Mouse (Mus musculus): Measurements from ENCODE around the gene Nlrp6.
A peak's percentile ranks its signal among the peaks of the same experiment; 100 is the strongest.
"Not testable (repeated sequence)": the region's sequence is repeated elsewhere in the genome, so short reads cannot be mapped to it uniquely, and the experiment has no call there.

The Nlrp6 gene

DNA sequence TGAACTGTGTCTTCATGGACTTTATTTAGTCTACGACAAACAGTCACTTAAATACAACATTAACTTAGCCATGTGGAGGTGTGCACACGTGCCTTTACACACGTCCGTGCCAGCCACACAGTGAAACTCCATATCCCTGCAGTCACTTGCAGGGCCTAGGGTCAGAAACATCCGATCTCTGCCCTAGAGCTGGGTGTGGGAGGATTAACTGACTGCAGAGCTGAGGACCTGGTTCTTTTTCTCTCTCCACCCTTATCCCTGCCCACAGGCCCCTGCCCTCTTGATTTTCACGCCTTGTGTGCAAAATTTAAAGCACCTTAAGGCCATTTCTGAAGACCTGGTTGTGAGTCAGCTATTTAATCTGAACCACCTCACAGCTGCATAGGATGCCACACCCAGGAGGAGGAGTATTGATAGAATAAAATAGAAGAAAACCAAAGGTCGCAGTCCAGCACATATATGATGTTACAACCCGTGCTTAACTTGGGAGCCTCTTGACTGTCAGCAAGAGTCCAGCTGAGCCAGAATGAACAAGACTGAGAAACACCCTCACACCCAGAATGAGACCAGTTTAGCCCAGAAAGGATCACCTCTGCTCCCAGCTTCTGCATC is at the start of gene Nlrp6:
TSS of gene Nlrp6 (plus strand) at position 485 of the 612 bp plus-strand sequence.
- DNase-seq (ENCODE audit: inconsistent age in 2 of 2, low spot score in 1 of 2): no peak

GRCm38 (mm10) chr7:140874224-140874623 is 46.5 kb upstream of the Nlrp6 start:
- DNase-seq (ENCODE audit: inconsistent age in 2 of 2, low spot score in 1 of 2): no peak

DNA sequence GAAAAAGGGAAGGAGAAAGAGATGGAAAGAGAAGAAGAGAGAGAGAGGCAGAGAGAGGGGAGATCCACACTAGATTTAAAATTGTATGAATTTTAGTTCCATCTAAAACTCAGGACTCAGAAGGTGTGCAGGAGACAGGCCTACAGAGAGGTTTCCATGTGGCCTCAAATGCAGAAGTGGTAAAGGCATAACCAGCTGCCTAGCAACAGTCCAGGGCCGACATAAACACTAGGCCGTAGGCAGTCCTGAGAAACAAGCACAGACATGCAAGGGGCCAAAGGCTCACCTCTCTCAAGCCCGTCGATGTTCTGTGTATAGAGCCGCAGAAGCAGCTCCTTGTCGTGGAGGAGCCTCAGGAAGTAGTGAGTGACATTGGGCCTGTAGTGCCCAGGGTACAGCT is 43.3 kb upstream of the Nlrp6 start:
- no peak for DNase-seq (ENCODE audit: inconsistent age in 2 of 2, low spot score in 1 of 2)

DNA sequence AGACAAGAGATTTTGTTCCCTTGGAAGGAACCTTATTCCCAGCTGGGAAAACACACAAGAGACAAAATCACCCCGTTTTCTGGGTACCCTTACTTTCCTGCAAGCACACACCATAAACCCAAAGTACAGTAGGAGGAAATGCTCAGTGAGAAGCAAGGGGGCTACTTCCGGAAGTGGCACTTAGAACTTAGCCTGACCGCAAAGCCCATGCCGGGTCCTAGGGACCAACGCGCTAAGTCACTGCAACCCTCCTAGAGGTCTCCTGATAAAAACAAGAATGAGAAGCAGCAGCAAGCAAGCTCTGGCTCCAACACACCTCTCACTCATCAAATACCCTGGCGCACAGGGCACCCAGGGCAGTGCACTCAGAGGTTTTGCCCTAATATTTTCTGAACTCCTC is 41.3 kb upstream of the Nlrp6 start:
- no peak for DNase-seq (ENCODE audit: inconsistent age in 2 of 2, low spot score in 1 of 2)

- DNase-seq (ENCODE audit: inconsistent age in 2 of 2, low spot score in 1 of 2): no peak
These were observed 40.3 kb upstream of the Nlrp6 start for GRCm38 (mm10) chr7:140880419-140880818.

DNA sequence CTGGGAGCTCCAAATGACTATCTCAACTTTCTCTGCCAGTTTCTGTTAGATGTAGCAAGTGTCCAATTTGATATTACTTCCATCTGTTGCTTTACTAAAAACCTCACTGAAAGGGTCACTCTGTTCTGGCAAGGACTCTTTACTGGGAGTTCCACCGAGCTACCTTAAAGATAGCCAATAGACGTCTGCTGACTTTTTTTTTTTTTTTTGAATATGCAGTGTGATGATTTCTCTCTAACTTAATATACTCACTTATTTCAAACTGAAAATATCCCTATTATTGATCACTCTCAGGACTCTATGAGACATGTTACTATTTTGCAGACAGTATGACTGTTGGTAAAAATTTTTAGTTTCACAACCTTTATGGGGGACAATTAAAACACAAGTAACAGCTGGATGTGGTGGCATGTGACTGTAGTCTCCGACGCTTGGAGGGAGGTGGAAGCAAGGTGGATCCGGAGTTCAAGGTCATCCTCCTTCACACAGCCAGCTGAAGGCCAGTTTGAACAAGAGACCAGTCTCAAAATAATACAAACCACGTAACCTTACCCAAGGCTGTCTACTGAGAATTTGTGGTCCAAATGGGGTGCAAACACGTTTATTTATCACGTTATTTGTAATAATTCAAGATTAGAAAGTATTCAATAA is 39.7 kb upstream of the Nlrp6 start:
- DNase-seq (ENCODE audit: inconsistent age in 2 of 2, low spot score in 1 of 2): peak in 1 of 2 experiments; percentile 58

- peak; percentile 94 to 97 for DNase-seq (ENCODE audit: inconsistent age in 2 of 2, low spot score in 1 of 2)
These were observed 38.8 kb upstream of the Nlrp6 start, which contains the start of the genes Psmd13 and Sirt3 for GRCm38 (mm10) chr7:140881696-140882468. Gene Psmd13 (plus strand): TSS chr7:140881968. Gene Sirt3 (minus strand): TSS chr7:140882309.

- DNase-seq (ENCODE audit: inconsistent age in 2 of 2, low spot score in 1 of 2): no peak
These were observed 38.3 kb upstream of the Nlrp6 start for GRCm38 (mm10) chr7:140882469-140882803.

DNA sequence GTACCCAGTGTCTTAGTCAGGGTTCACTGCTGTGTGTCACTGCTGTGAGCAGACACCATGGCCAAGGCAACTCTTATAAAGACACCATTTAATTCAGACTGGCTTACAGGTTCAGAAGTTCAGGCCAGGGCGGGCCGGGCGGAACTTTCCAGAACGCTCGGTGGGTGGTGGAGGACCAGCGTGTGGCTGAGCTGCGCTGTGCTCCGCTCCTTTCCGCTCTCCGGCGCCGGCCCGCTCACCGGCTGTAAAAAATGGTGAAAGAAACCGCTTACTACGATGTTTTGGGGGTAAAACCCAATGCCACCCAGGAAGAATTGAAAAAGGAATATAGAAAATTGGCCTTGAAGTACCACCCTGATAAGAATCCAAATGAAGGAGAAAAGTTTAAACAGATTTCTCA is 30.1 kb upstream of the Nlrp6 start:
- not testable (repeated sequence) for DNase-seq (ENCODE audit: inconsistent age in 2 of 2, low spot score in 1 of 2)

- DNase-seq (ENCODE audit: inconsistent age in 2 of 2, low spot score in 1 of 2): no peak
These were observed 26.7 kb upstream of the Nlrp6 start for GRCm38 (mm10) chr7:140894031-140894430.

DNA sequence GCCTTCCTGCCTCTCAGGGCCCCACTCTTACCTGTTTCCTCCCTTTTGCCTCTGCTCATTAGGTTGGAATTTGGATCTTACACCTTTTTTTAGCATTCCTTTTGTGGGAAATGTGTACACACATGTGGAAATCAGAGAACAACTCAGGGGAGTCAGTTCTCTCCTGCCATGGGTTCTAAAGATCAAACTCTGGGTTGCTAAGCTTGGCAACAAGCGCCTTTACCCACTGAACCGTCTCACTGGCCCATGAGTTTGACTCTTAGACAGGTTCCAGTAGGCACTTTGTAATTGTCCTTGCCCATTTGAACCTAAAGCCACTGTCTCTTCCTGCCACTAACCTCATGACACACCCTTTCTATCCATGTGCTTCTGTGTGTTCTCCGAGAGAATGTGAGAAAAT is 26.1 kb upstream of the Nlrp6 start:
- no peak for DNase-seq (ENCODE audit: inconsistent age in 2 of 2, low spot score in 1 of 2)

DNA sequence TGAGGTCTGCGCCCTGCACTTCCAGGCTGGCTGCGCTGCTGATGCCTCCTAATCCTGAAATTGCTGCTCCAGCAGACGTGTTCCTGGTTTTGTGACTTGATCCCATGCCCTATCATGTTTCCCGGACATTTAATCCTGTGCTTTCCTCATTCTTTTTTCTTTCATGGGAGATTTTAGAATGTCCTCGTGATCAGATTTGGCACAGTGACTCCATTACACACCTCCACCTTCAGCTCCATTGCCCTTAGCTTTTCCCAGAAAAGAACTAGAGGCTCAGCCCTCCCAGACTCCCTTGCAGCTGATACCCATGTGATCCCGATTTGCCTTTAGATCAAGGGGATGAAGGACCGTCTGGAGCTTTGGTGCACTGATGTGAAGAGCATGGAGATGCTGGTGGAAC is 22.8 kb upstream of the Nlrp6 start:
- no peak for DNase-seq (ENCODE audit: inconsistent age in 2 of 2, low spot score in 1 of 2)

DNA sequence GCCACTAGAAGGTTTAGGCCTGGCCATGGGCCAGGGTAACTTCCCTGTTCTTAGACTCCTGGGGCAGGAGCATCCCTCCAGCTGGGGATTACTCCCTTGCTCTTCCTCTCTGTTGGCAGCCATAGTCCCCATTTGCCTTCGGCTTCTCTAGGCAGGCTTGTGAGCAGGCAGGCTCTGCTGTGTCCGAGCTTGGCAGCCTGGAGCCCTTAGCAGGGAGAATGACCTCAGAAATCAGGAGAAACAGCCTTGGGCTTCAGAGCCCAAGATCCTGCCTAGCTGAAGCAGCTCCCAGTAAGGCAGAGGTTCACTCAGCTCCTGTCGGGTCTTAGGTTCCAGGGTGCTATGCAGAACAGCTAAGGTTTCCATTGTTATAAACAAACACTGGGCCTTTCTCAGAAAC is 21.6 kb upstream of the Nlrp6 start:
- peak in 1 of 2 experiments; percentile 72 for DNase-seq (ENCODE audit: inconsistent age in 2 of 2, low spot score in 1 of 2)

GRCm38 (mm10) chr7:140900220-140900619 is 20.5 kb upstream of the Nlrp6 start, which contains the start of gene Cox8b:
Gene Cox8b (minus strand): TSS chr7:140900446.
- DNase-seq (ENCODE audit: inconsistent age in 2 of 2, low spot score in 1 of 2): peak in 1 of 2 experiments; percentile 51

DNA sequence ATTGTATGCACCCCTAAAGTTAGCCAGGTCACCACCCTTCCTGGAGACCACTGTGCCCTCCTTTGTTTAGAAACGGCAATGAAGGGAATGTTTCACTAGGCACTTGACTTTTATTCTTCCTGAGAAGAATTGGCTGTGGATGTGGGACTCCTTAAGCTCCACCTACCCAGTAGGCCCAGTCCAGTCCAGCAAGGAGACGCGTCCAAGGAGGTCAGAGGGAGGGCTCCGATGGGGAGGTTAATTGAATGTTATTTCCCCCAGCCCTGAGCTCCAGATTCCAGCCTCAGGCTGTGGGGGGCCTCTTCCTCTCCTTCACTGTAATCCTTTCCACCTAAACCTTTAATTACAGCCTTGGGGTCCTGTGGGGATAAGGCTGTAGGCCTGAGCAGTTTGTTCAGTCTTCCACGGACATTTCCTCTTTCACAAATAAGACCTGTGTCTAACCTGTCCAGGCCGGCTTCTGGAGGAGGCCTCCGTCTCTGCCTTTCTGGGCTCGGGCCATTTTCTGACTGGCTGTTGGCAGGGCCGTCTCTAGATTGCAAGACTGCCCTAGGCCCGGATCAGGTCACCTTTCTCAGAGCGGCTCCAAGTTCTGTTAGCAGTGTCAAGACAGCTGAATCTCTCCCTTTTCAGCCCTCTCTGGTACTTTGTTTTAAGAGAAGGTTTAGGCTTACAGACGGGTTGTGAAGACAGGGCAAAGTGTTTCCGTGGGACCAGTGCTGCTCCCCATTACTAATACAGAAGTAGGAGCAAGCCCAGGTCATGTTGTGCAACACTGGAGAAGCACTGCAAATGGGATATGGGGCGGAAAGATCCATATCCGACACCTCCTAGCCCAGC is 18.4 kb upstream of the Nlrp6 start:
- peak in 1 of 2 experiments; percentile 63 for DNase-seq (ENCODE audit: inconsistent age in 2 of 2, low spot score in 1 of 2)

GRCm38 (mm10) chr7:140903212-140903611 is 17.5 kb upstream of the Nlrp6 start:
- peak; percentile 76 to 93 for DNase-seq (ENCODE audit: inconsistent age in 2 of 2, low spot score in 1 of 2)

DNA sequence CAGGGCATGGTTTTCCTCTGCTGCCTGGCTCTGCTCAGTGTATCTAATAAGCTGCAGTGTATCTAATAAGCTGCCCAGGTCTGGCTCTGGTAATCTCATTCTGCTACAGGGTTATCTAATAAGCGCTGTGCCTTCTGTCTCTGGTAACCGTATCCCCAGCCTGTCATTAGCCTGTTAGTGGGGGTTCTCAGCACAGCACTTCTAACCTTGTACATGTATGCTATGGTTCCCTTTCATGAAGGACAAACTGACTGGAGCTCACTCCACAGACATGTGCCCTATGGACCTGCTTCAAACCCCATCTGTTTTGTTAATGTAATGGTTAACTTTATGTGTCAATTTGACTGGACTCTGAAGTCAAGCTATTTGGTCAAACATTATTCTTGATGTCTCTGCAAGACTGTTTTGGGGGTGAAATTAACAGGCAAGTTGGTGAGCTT is 15.0 kb upstream of the Nlrp6 start:
- peak in 1 of 2 experiments; percentile 63 for DNase-seq (ENCODE audit: inconsistent age in 2 of 2, low spot score in 1 of 2)

GRCm38 (mm10) chr7:140907131-140907530 is 13.6 kb upstream of the Nlrp6 start:
- peak; percentile 82 to 88 for DNase-seq (ENCODE audit: inconsistent age in 2 of 2, low spot score in 1 of 2)

GRCm38 (mm10) chr7:140907697-140908096 is 13.0 kb upstream of the Nlrp6 start:
- peak; percentile 34 to 68 for DNase-seq (ENCODE audit: inconsistent age in 2 of 2, low spot score in 1 of 2)

- DNase-seq (ENCODE audit: inconsistent age in 2 of 2, low spot score in 1 of 2): peak in 1 of 2 experiments; percentile 69
These were observed 12.5 kb upstream of the Nlrp6 start for GRCm38 (mm10) chr7:140908181-140908580.

DNA sequence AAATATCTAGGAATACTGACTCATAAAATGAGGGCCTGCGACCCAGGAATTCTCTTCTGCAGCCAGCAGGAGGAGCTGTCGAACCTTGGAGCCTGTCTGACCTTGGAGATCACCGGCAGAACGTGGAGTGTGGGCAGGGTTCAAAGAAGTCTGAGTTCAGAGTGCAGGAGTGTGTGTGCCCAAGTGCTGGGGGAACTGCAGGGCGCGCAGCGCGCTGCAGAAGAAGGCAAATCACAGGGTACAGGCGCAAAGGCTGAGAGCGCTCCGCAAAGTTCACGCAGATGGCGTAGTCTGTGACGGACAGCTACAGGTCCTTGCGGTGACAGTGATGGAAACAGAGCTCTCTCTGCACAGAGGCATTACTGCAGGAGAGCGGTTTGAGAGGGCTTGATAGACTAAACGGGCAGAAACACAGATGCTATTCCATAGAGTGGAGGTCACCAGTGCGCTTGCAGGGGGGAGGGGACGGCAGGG is 12.0 kb upstream of the Nlrp6 start:
- peak; percentile 90 to 96 for DNase-seq (ENCODE audit: inconsistent age in 2 of 2, low spot score in 1 of 2)
